Comparison of ENCODE assay signal across 8 mouse cellular contexts in genomic region chr3:84258518-84259031, GRCm38 (mm10). TPM values are rescaled to one million over a fixed set of nuclear protein-coding genes. Genes with fewer than 3 reads are reported as not detected.
A peak's percentile ranks its signal among the peaks of the same experiment; 100 is the strongest.
DNase-seq lines count a peak whose midpoint lies in the region; ATAC-seq and TF ChIP-seq lines count a peak whose summit lies in the region.

No protein-coding gene starts in this region.

- H3K4me1 ChIP-seq in kidney, postnatal 0 days (replicated peaks; ENCODE audit: insufficient read depth, low read length), result 0 out of 2 replicates have a peak, but pooled peaks cover 10% of the 10 kb centered on the region
- peaks cover 12% of the 10 kb centered on the region for H3K4me1 ChIP-seq in embryonic facial prominence, embryonic 15.5 days
- H3K4me1 ChIP-seq in limb, embryonic 15.5 days, result peaks cover 16% of the 10 kb centered on the region; the same call in 1 of the 2 replicates

- peak overlapping the region; percentile 50; the same call in 1 of the 2 replicates for H3K27ac ChIP-seq in kidney, postnatal 0 days
- H3K27ac ChIP-seq in embryonic facial prominence, embryonic 15.5 days (replicated peaks), result peak overlapping the region; percentile 89; the same call in 1 of the 2 replicates
- peak overlapping the region; percentile 85; the same call in 1 of the 2 replicates for H3K27ac ChIP-seq in limb, embryonic 15.5 days

- no peak for TF ChIP-seq CTCF in kidney, postnatal 0 days (IDR thresholded peaks at IDR 0.05; ENCODE audit: low read depth)

- intact Hi-C loops in left cerebral cortex, postnatal 4 days (cut with DNase I), result loop anchor here (5.0 kb wide), 1 partner anchor 41 kb away; no protein-coding TSS in a partner anchor

- H3K9ac ChIP-seq in kidney, postnatal 0 days (ENCODE audit: low read depth, low read length), result peak overlapping the region; percentile 87
- H3K9ac ChIP-seq in embryonic facial prominence, embryonic 15.5 days, result peak overlapping the region; percentile 78
- H3K9ac ChIP-seq in limb, embryonic 15.5 days, result peak overlapping the region; percentile 63; the same call in 1 of the 2 replicates

- DNase-seq in kidney, postnatal 0 days (ENCODE audit: low spot score), result no peak
- DNase-seq in kidney, postnatal 25 days, result no peak
- peak; percentile 33 for DNase-seq in retina, postnatal 1 day
- DNase-seq in left cerebral cortex, postnatal 4 days, result no peak
- DNase-seq in spleen, adult 12 weeks (ENCODE audit: low spot score), result no peak
- no peak for DNase-seq in Muller cell, postnatal 12 days (ENCODE audit: inconsistent ontology term)

- no peaks in the 10 kb centered on the region for H3K36me3 ChIP-seq in kidney, postnatal 0 days (ENCODE audit: insufficient read depth, low read length)
- no peaks in the 10 kb centered on the region for H3K36me3 ChIP-seq in embryonic facial prominence, embryonic 15.5 days
- H3K36me3 ChIP-seq in limb, embryonic 15.5 days, result no peaks in the 10 kb centered on the region

- no peak for ATAC-seq in kidney, postnatal 0 days (replicated peaks; ENCODE audit: low FRiP score, low read depth)
- ATAC-seq in embryonic facial prominence, embryonic 15.5 days (ENCODE audit: insufficient number of reproducible peaks, low FRiP score, low TSS enrichment, low read depth), result no peak
- ATAC-seq in limb, embryonic 15.5 days (ENCODE audit: insufficient number of reproducible peaks, low FRiP score, low TSS enrichment, low read depth), result no peak

- no peaks in the 10 kb centered on the region for H3K9me3 ChIP-seq in kidney, postnatal 0 days (replicated peaks; ENCODE audit: low read length)
- H3K9me3 ChIP-seq in embryonic facial prominence, embryonic 15.5 days (replicated peaks), result no peaks in the 10 kb centered on the region
- no peaks in the 10 kb centered on the region for H3K9me3 ChIP-seq in limb, embryonic 15.5 days

- WGBS in kidney, postnatal 0 days, result 7% methylated on average over 13 of the region's 13 CpGs
- WGBS in embryonic facial prominence, embryonic 15.5 days, result 6% methylated on average over 13 of the region's 13 CpGs
- WGBS in limb, embryonic 15.5 days, result 8% methylated on average over 13 of the region's 13 CpGs

- peak overlapping the region; percentile 100 for H3K4me2 ChIP-seq in kidney, postnatal 0 days (ENCODE audit: low read length)
- peak overlapping the region; percentile 92 for H3K4me2 ChIP-seq in embryonic facial prominence, embryonic 15.5 days (replicated peaks)
- peak overlapping the region; percentile 98 for H3K4me2 ChIP-seq in limb, embryonic 15.5 days

- peak overlapping the region; percentile 73 for H3K4me3 ChIP-seq in kidney, postnatal 0 days (replicated peaks; ENCODE audit: low read depth, low read length)
- peak overlapping the region; percentile 68 for H3K4me3 ChIP-seq in embryonic facial prominence, embryonic 15.5 days (replicated peaks)
- H3K4me3 ChIP-seq in limb, embryonic 15.5 days, result peak overlapping the region; percentile 58

- H3K27me3 ChIP-seq in kidney, postnatal 0 days (ENCODE audit: insufficient read depth, low read length), result no peaks in the 10 kb centered on the region
- H3K27me3 ChIP-seq in embryonic facial prominence, embryonic 15.5 days, result no peaks in the 10 kb centered on the region; the same call in 1 of the 2 replicates
- H3K27me3 ChIP-seq in limb, embryonic 15.5 days, result peaks cover 23% of the 10 kb centered on the region

RNA-seq across cellular contexts. Expression of gene Trim2, which starts 48.1 kb away (rescaled TPM):
- 23.0 and 24.1 TPM in 2 replicates for polyA plus RNA-seq in kidney, postnatal 0 days (2015; fragmentation: Nextera tagmentation; extraction: Ambion mirVana)
- polyA plus RNA-seq in embryonic facial prominence, embryonic 15.5 days (2015; fragmentation: Nextera tagmentation; extraction: Ambion mirVana), result 29.5 and 31.0 TPM in 2 replicates
- polyA plus RNA-seq in limb, embryonic 15.5 days (2015; fragmentation: Nextera tagmentation; extraction: Ambion mirVana), result 33.4 and 35.9 TPM in 2 replicates
- 100 to 1,000 TPM; 331 to 352 TPM for total RNA-seq in left cerebral cortex, postnatal 4 days (2021)
